Mouse (Mus musculus) gastrocnemius, postnatal 10 days (tissue): ENCODE measurements around the gene Ralgps1. TPM values are rescaled to one million over a fixed set of nuclear protein-coding genes. Genes with fewer than 3 reads are reported as not detected.

Experiments
- DNase-seq: peaks from one replicate; pipeline ENCODE4 v3.0.0; 2021; ENCODE audit warnings: mixed read lengths
- long read RNA-seq, 2 experiments: library from polyadenylated mRNA; stranded (forward); transcript quantifications; one replicate each; pipeline ENCODE4 v2.0.0; 2021
- total RNA-seq, 2 experiments: library from RNA; stranded (reverse); gene quantifications; 2 replicates each; pipeline ENCODE4 v1.2.3; 2021

Ralgps1 gene
- 1 to 10 TPM; 4.1 to 5.2 TPM for total RNA-seq
- long read RNA-seq, experiment 1, full-length matches to known transcripts: 3 of 6 reads
- long read RNA-seq, experiment 1, partial matches to known transcripts: 0 of 6 reads
- long read RNA-seq, experiment 1, other reads (novel, unspliced or antisense): 3 of 6 reads
- long read RNA-seq, experiment 2, full-length matches to known transcripts: 1 of 4 reads
- long read RNA-seq, experiment 2, partial matches to known transcripts: 1 of 4 reads
- long read RNA-seq, experiment 2, other reads (novel, unspliced or antisense): 2 of 4 reads

- DNase-seq: peak; percentile 94
Measured at GRCm38 (mm10) chr2:33370777-33371647, at the start of gene Ralgps1. Gene Ralgps1, minus strand, starts transcription at chr2:33371486.

- no peak for DNase-seq
Measured at GRCm38 (mm10) chr2:33417454-33417853, 46.2 kb upstream of the Ralgps1 start.

DNA sequence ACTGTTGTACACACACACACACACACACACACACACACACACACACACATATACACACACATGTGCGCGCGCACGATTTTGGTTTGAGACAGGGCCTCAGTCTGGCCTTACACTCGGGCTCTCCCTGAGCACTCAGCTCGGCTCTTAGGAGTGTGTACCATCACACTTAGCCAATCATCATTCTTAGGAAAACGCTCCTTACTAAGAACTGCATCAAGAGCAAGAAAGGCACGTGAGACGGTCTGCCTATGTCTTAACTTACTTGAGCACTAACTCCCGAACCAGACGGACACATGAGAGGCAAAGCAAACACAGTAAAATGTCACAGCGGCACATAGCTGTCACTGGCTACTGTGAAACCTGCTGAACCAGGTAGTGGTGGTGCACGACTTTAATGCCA lies 42.7 kb upstream of the Ralgps1 start:
- DNase-seq: no peak

DNA sequence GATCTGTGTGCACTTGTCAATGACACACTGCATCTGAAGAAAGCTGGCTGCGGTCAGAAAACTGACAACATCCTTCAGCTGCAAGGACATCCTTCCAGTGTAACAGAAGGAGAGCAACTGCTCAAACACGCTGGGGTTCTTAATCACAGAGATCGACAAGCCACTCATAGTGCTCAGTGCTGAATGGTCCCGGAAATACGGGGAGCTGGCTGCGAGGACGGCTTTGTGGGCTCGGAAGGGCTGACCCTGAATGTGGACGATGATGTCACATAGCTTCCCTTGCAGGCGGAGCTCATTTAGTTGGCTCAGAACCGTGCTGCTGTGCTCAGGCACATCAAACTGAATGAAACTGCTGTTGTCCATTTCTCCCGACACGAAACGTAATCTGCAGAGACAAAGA lies 40.8 kb upstream of the Ralgps1 start:
- DNase-seq: no peak

- no peak for DNase-seq
Measured at GRCm38 (mm10) chr2:33403511-33404003, 32.3 kb upstream of the Ralgps1 start.

GRCm38 (mm10) chr2:33402638-33403037 lies 31.4 kb upstream of the Ralgps1 start:
- no peak for DNase-seq

DNA sequence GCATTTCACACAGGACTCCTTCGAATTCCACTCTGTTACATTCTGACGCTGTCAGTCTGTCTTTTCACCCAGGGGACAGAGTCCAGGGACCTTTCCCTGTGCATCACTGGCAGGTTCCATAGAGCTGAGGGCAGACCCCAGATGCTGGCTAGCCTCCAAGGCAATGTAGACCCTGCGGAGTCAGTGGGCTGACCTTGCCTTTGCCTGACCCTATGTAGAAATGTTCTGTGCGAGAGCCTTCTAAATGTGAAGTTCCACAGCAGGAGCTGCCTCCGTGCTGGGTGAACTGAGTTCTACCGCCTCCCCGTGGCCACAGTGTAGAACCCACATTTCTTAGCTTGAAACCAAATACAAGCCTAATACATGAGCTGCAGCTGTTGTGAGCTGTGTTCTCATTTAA lies 30.9 kb upstream of the Ralgps1 start:
- peak; percentile 75 for DNase-seq

GRCm38 (mm10) chr2:33401217-33401616 lies 29.9 kb upstream of the Ralgps1 start:
- DNase-seq: no peak

DNA sequence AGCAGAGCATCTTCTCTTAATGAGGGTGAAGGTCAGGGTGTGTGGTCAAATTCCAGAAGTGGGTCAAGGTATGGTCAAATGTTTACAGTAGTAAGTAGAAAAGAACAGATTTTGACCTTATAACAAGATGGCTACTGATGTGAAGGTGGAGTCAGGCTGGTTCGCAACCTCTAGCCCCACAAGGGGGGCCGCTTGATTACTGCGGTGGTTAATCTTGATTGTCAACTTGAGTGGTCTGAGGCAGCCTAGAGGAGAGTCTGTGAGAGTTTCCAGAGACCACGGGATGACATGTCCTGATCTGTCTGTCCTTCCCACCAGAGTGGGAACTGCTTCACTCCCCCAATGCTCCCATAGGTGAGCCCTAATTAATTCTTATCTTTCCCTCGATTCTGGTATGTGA lies 29.3 kb upstream of the Ralgps1 start:
- DNase-seq: no peak

- no peak for DNase-seq
Measured at GRCm38 (mm10) chr2:33399091-33399490, 27.8 kb upstream of the Ralgps1 start.

- DNase-seq: no peak
Measured at GRCm38 (mm10) chr2:33397036-33397435, 25.8 kb upstream of the Ralgps1 start.

DNA sequence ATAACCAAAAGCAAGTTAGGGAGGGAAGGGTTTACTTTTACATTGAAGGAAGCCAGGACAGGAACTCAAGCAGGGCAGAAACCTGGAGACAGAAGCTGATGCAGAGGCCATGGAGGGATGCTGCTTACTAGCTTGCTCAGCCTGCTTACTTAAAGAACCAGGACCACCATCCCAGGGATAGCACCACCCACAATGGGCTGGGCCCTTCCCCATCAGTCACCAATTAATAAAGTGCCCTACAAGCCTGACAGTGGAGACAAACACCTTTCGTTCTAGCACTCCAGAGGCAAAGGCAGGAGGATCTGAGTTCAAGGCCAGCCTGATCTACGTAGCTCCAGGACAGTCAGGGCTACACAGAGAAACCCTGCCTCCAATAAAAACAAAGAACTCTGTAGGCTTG lies 23.8 kb upstream of the Ralgps1 start:
- no peak for DNase-seq

- no peak for DNase-seq
Measured at GRCm38 (mm10) chr2:33393951-33394635, 22.8 kb upstream of the Ralgps1 start.

DNA sequence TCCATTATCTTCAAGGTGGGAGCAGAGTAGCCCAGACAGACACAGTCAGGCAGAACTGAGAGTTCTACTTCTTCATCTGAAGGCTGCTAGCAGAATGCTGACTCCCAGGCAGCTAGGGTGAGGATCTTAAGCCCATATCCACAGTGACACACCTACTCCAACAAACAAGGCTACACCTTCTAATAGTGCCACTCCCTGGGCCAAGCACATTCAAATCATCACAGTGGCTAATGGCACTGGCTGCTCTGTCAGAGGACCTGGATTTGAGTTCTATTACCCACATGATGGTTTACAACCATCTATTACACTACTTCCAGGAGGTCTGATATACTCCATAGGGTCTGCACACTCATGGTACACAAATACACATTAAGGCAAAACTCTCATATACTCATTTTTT lies 21.7 kb upstream of the Ralgps1 start:
- DNase-seq: no peak

- DNase-seq: no peak
Measured at GRCm38 (mm10) chr2:33371648-33372408, 542 bp upstream of the Ralgps1 start.

- DNase-seq: no peak
Measured at GRCm38 (mm10) chr2:33370276-33370776, 960 bp downstream of the Ralgps1 start.

DNA sequence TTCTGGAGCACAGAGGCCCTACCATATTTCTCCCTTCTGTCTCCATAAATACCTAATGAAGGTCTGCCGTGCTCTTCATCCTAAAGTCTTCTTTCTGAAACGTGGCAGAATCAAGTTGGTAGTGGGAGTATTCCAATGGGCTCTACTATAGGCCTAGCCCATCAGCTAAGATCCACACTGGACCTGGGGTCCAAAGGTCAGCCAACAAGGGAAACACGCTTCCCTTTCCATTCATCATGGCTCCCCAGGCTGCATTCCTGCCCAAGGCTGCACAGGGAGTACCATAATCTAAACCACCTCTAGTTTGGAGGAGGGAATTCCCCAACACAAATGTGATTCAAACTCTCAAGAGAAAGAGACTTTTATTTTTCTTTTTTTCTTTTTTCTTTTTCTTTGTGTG lies 1.8 kb downstream of the Ralgps1 start:
- no peak for DNase-seq

DNA sequence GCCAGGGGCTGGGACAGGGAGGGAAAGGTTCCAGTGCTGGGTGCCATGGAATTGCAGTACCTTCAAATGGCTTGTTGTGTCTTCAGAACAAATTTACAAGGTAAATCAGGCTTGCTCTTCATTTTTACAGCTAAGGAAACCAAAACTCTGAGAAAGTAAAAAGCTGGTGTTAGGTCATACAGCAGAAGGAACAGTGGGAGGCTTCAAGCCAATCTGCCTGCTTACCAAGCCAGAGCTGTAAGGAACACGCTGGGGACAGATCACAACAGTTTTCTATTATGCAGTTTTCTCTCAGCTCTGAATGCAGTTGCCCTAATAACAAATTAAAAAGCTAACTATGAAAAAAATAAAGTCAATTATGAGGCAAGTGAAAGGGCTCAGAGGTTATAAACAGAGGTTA lies 2.8 kb downstream of the Ralgps1 start:
- DNase-seq: no peak

DNA sequence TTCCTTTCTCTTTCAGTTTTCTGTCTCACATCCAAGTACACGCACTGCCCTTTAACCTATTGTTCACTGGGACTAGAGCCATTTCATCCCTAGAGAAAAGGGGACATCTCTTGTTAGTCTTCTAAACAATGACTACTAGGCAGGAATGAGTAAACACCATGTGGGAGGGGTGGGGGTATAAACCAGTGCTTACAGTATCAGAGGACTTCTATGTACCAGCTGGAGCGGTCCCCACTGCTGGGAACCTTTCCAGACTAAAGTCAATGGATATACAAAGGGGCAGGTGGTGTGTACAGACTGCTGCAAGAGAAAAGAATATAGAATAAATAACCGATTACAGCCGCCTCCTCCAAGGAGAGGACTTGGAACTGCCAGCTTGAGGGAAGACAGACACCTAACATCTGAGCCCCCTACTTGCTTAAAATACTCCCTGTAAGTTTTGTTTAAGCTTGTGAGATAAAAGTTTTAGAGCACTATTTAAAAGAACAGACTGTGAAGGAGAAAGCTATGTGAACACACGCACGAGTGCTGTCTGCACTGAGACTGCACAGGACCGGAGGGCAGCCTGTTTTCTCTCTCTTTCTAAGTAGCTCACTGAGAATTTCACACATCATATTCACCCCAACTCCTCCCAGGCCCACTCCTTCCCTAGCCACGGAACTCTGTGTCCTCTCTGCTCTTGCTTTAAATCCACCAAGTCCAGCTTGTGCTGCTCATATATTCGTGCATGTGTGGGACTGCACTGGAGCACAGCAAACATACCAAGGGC lies 5.4 kb downstream of the Ralgps1 start:
- no peak for DNase-seq

DNA sequence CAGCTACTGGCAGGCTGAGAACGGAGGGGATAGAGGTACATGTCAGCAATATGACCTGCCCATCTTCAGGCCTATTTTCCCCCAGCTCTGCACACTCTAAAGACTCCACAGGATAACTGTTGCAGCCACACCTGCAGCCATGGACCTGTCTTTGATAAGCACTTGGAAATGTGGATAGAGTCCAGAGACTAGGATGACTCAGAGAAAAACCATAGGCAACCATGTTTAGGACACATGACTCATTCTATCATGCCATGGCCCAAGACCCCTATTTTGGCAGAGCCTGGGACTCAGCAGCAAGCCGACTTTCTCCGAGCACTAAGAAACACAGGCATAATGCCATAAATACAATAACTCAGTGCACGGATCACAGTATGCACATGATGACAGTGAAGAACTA lies 6.6 kb downstream of the Ralgps1 start:
- DNase-seq: no peak

- DNase-seq: no peak
Measured at GRCm38 (mm10) chr2:33363890-33364289, 7.4 kb downstream of the Ralgps1 start.
